Mouse (Mus musculus): ENCODE data around the gene Adamtsl4.

- TF ChIP-seq CTCF (conservative IDR thresholded peaks at IDR 0.05; ENCODE audit: insufficient read depth, insufficient read length, low read depth, low read length) (no peak), POLR2A (IDR thresholded peaks at IDR 0.05; ENCODE audit: low read depth, low read length) (no peak)
Measured at GRCm38 (mm10) chr3:95674812-95675211, 12.9 kb downstream of the Adamtsl4 start.
